Mouse (Mus musculus) layer of hippocampus, adult 9-11 months (tissue): ENCODE measurements at regions not wholly inside any gene's neighbourhood (a gene's known extent, or its start where the extent isn't known, plus 50 kb on each side); places are given as distances from the start of the nearest gene placed in this dataset.

ENCODE experiments used
- DNase-seq: peaks from one replicate; pipeline ENCODE4 v3.0.0; 2022

DNA sequence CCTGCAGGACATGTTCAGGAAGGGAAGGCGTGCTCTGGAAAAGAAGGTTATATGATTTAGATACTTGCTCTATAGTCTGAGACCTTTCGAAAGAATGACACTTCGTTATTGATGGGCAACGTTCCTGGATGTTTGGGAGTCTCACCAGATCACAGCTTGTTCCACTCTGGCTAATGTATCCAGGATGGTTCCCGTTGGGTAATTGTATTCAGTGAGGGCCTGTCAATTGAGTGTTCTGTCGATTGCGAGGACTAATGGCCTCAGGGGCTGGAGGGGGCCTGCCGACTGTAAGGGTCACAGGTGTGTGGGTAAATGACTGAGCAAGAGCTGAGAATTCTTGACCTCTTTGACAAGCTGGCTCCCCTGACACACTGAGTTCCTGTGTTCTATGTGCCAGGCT lies 62.4 kb upstream of the Sdk2 start:
- no peak for DNase-seq

DNA sequence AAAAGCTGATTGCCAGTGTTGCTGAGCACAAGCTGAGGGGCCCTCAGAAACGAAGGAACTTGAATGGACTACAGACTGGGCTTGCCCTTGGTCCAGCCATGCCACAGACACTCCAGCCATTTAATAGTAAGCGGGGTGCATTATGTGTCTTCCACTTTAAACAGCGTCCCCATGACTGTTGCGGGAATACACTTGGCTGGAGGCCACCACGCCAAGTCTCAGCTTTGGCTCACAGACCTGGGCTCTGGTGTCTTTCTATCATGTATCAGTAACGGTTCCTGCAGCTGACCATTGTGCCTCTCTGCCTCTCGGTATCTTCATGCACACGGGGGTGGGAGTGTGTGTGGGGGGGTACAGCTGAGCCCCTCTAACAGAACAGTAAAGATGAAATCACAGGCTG lies 62.0 kb upstream of the Sdk2 start:
- no peak for DNase-seq

DNA sequence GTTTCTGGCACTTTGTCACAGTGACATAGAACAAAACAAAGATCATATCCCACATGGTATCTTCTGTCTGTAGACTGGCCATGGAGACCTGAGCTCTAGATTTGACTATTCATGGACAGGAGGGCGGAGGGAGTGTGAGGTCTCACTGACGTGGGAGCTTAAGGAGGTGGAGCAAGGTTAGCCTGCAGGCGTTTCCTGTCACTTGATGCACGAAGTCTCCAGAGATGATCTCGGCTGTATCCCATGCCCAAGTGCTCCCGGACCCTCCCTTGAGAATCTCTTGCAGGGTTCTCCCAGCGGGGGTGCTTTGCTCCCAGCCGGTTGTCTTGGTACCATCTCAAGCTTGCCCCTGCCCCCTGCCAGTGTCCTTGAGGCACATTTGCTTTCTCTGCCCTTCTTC lies 60.6 kb upstream of the Sdk2 start:
- DNase-seq, result no peak

DNA sequence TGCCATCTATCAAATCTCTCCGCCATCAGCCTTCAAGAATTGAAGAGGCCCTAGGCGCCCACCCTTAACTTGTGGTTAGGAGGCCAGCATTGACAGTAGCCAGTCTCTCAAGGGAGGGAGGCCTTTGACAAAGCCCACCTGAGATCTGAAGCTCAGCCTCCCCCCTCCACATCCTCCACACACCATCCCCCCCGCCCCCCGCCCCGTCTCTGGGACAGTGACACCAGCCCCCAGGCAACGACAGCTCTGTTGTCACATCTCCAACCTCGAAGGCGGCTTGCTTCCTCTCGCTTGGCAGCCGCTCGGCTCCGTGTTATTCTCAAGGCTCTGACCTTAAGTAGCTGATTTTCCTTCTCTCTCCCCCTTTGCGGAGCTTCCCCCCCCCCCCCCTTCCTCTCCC lies 55.3 kb upstream of the Sdk2 start:
- no peak for DNase-seq

DNA sequence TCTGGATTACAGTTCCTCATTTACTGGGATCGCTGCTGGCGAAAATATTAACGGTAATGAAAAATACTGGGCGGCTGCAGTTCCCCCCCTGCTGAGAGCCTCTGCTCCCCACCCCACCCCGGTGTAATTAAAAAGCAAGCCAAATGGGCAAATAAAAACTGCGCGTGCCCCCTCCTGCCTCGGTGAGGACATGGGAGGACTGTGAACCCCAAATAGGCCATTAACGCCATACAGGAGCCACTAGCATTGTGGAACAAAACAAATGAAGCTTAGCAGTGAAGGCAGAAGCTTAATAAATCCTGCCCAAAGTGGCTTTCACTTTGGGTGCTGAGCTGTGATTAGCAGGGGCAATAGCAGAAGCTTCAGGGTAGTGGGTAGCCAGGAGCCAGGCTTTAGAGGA lies 52.3 kb upstream of the Sdk2 start:
- DNase-seq, result no peak
